27 mouse cellular contexts compared by ENCODE assay signal in the genomic region with DNA sequence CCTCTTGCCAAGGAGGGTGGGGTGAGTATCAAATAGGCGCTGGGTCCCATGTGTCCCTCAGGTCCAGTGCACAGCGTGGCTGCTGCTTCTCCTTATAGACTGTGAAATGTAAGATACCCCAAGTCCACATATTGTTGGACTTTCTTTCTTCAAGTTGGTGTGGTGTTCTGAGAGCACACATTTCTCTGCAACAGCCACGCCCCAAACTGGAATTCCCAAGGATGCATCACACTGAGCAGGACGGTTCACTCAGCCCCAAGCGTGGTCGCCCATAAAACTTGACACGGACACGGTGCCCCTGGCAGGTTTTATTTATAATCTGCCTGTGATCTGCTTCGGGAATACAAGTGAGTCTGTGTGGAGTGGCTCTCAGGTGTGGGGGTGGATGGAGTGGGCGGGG. TPM values are rescaled to one million over a fixed set of nuclear protein-coding genes. Genes with fewer than 3 reads are reported as not detected.
DNase-seq lines count a peak whose midpoint lies in the region; ATAC-seq lines count a peak whose summit lies in the region.
"Had no signal": no experiment of that assay in that cellular context is flagged by ENCODE, and none has a peak within 500 bp of the region (broad histone marks: within the 10 kb centered on the region; RNA-seq: fewer than 3 reads in every experiment).

No protein-coding gene starts in this region.

- H3K4me2 ChIP-seq in kidney, embryonic 15.5 days, result 0 out of 2 replicates have a peak overlapping the region, but pooled peaks have one; percentile 2
- H3K4me2 ChIP-seq in lung, embryonic 16.5 days (ENCODE audit: low read depth, low read length), result no peak overlapping the region
- H3K4me2 ChIP-seq: embryonic facial prominence, embryonic 13.5 days; embryonic facial prominence, embryonic 15.5 days; forebrain, embryonic 12.5 days had no signal

- peak overlapping the region; percentile 86; the same call in 1 of the 2 replicates for H3K27ac ChIP-seq in kidney, embryonic 15.5 days
- H3K27ac ChIP-seq in lung, embryonic 16.5 days (ENCODE audit: low read length), result peak overlapping the region; percentile 57; the same call in 1 of the 2 replicates
- H3K27ac ChIP-seq: embryonic facial prominence, embryonic 13.5 days; embryonic facial prominence, embryonic 15.5 days; forebrain, embryonic 10.5 days; forebrain, embryonic 12.5 days had no signal

- no peaks in the 10 kb centered on the region for H3K36me3 ChIP-seq in kidney, embryonic 15.5 days
- H3K36me3 ChIP-seq in lung, embryonic 16.5 days (ENCODE audit: control insufficient read depth, insufficient read depth, low read length), result no peaks in the 10 kb centered on the region
- H3K36me3 ChIP-seq: embryonic facial prominence, embryonic 13.5 days; embryonic facial prominence, embryonic 15.5 days; forebrain, embryonic 10.5 days; forebrain, embryonic 12.5 days; G1E had no signal

- 42% methylated on average over 10 of the region's 10 CpGs for WGBS in kidney, embryonic 15.5 days
- WGBS in lung, embryonic 16.5 days, result 62% methylated on average over 10 of the region's 10 CpGs

- H3K9me3 ChIP-seq in kidney, embryonic 15.5 days (replicated peaks), result 0 out of 2 replicates have a peak, but pooled peaks cover 4% of the 10 kb centered on the region
- H3K9me3 ChIP-seq in lung, embryonic 16.5 days (ENCODE audit: control insufficient read depth, low read length), result no peaks in the 10 kb centered on the region
- H3K9me3 ChIP-seq: embryonic facial prominence, embryonic 13.5 days; embryonic facial prominence, embryonic 15.5 days; forebrain, embryonic 10.5 days; forebrain, embryonic 12.5 days had no signal

- peaks cover 44% of the 10 kb centered on the region for H3K4me1 ChIP-seq in kidney, embryonic 15.5 days
- peaks cover 17% of the 10 kb centered on the region for H3K4me1 ChIP-seq in lung, embryonic 16.5 days (replicated peaks; ENCODE audit: control insufficient read depth, insufficient read depth, low read length)
- H3K4me1 ChIP-seq: embryonic facial prominence, embryonic 15.5 days; forebrain, embryonic 10.5 days; forebrain, embryonic 12.5 days had no signal

- peaks cover 14% of the 10 kb centered on the region; the same call in 1 of the 2 replicates for H3K27me3 ChIP-seq in kidney, embryonic 15.5 days
- H3K27me3 ChIP-seq in lung, embryonic 16.5 days (ENCODE audit: control insufficient read depth, insufficient read depth, low read depth, low read length), result no peaks in the 10 kb centered on the region
- H3K27me3 ChIP-seq: embryonic facial prominence, embryonic 13.5 days; embryonic facial prominence, embryonic 15.5 days; forebrain, embryonic 12.5 days had no signal

- no peak for ATAC-seq in kidney, embryonic 15.5 days (replicated peaks; ENCODE audit: low FRiP score)
- no peak for ATAC-seq in lung, embryonic 16.5 days (ENCODE audit: low read depth)
- ATAC-seq: activated CD4-positive, CD25-positive, alpha-beta regulatory T cell, adult 4 months; forebrain, embryonic 14.5 days; forebrain, embryonic 16.5 days; Patski had no signal

- DNase-seq in kidney, adult 9 months, result no peak
- DNase-seq in lung, postnatal 14 days, result no peak
- DNase-seq in ES-CJ7 (ENCODE audit: low read depth, low spot score) (peak; percentile 19), R1 (ENCODE audit: low read depth, low spot score) (peak; percentile 59)
- DNase-seq in cerebellum, adult 8-10 months, result no peak
- DNase-seq in thymus, postnatal 4 days, result no peak
- DNase-seq: adrenal gland, adult 8-10 months; adrenal gland, postnatal 14 days; adrenal gland, postnatal 36 days; cerebellum, adult 11-12 months; cerebellum, adult 2 months; cerebellum, adult 9-11 months; cerebellum, postnatal 14 days; cerebellum, postnatal 36 days; embryo, embryonic 11 days had no signal

- no peak overlapping the region for H3K4me3 ChIP-seq in kidney, embryonic 15.5 days (replicated peaks)
- H3K4me3 ChIP-seq in lung, embryonic 16.5 days (ENCODE audit: low read length), result no peak overlapping the region
- H3K4me3 ChIP-seq: embryonic facial prominence, embryonic 13.5 days; embryonic facial prominence, embryonic 15.5 days; erythroblast, embryonic 14.5 days; forebrain, embryonic 10.5 days; forebrain, embryonic 12.5 days had no signal

- H3K9ac ChIP-seq in kidney, embryonic 15.5 days, result no peak overlapping the region
- H3K9ac ChIP-seq in lung, embryonic 16.5 days (ENCODE audit: low read length), result no peak overlapping the region
- H3K9ac ChIP-seq: embryonic facial prominence, embryonic 13.5 days; embryonic facial prominence, embryonic 15.5 days; forebrain, embryonic 12.5 days had no signal

RNA-seq across cellular contexts. Expression of a gene that starts 48.9 kb away (rescaled TPM):
- 1.1 and 1.6 TPM in 2 replicates for polyA plus RNA-seq in kidney, embryonic 15.5 days (2015; fragmentation: Nextera tagmentation; extraction: Ambion mirVana)
- 1.3 and 1.6 TPM in 2 replicates for polyA plus RNA-seq in lung, embryonic 16.5 days (2015; fragmentation: Nextera tagmentation; extraction: Ambion mirVana)
- polyA plus RNA-seq: activated CD4-positive, CD25-positive, alpha-beta regulatory T cell, adult 4 months; erythroblast, embryonic 14.5 days had no signal

Comparison
In these comparisons a context has a peak if more than half of its experiments do, and no peak if none do; other contexts are left out.
1. DNase-seq: peak in ES-CJ7 (single experiment) and R1 (single experiment); none in kidney, adult 9 months (single experiment), lung, postnatal 14 days (single experiment), cerebellum, adult 8-10 months (single experiment) and thymus, postnatal 4 days (single experiment).